Mouse (Mus musculus) liver, postnatal 0 days (tissue): ENCODE measurements around the gene Csrp2.

Experiments
- CTCF ChIP-seq: sonication (generic); IDR thresholded peaks from 2 replicates; pipeline ENCODE4 v1.5.1; 2016; ENCODE audit warnings: antibody characterized with exemption, low read depth
- EP300 ChIP-seq: IDR thresholded peaks from 2 replicates; pipeline ENCODE4 v1.6.1; 2016; ENCODE audit warnings: antibody characterized with exemption, low read depth, mild to moderate bottlenecking

- TF ChIP-seq CTCF: no peak
- no peak for TF ChIP-seq EP300
Measured at GRCm38 (mm10) chr10:110874853-110875252, 44.7 kb upstream of the Csrp2 start.
